Mouse (Mus musculus) left cerebral cortex, postnatal 36 days (tissue): Measurements from ENCODE around the gene Cyp2t4. TPM values are rescaled to one million over a fixed set of nuclear protein-coding genes. Genes with fewer than 3 reads are reported as not detected.

Experiments used
- microRNA-seq: library from miRNA; unstranded; fragments of <30 nt; microRNA quantifications from one replicate; pipeline ENCODE4 v1.2.0, GENCODE M21; 2022
- total RNA-seq, 2 experiments: library from RNA; stranded (reverse); gene quantifications; 2 replicates each; pipeline ENCODE4 v1.2.3; 2021

The Cyp2t4 gene
- total RNA-seq, 2 experiments from 2014 or later: not detected

Small RNA genes lying within 50 kb of the gene (microRNA-seq; reads per million reads assigned to microRNA genes)
- gene Mir1191 (not detected), gene Mir3101 (0.76 reads per million)

Other genes with a start within 250 kb of the Cyp2t4 start
- gene Cyp2a22, start 214.3 kb upstream of the Cyp2t4 start, total RNA-seq: not detected
- not detected for gene Cyp2a12, start 124.6 kb upstream of the Cyp2t4 start, total RNA-seq
- not detected for gene Cyp2f2, start 33.8 kb upstream of the Cyp2t4 start, total RNA-seq
- gene Egln2, start 13.1 kb downstream of the Cyp2t4 start, total RNA-seq: 10 to 100 TPM; 95.1 to 98.7 TPM
- 10 to 100 TPM; 91.5 to 96.5 TPM for gene Rab4b, start 25.2 kb downstream of the Cyp2t4 start, total RNA-seq
- gene Gm21983, start 27.4 kb downstream of the Cyp2t4 start, total RNA-seq: not detected
- 1 to 10 TPM; 1.2 to 1.9 TPM for gene Mia, start 27.4 kb downstream of the Cyp2t4 start, total RNA-seq
- gene BC024978, start 42.1 kb downstream of the Cyp2t4 start, total RNA-seq: 10 to 100 TPM; 20.6 TPM
- gene Snrpa, start 42.6 kb downstream of the Cyp2t4 start, total RNA-seq: 10 to 100 TPM; 78.4 to 80.5 TPM
- 1 to 10 TPM; 8.0 TPM for gene Itpkc, start 74.9 kb downstream of the Cyp2t4 start, total RNA-seq
- gene Coq8b, start 79.3 kb downstream of the Cyp2t4 start, total RNA-seq: 10 to 100 TPM; 33.2 to 41.9 TPM
- gene Numbl, start 104.7 kb downstream of the Cyp2t4 start, total RNA-seq: 100 to 1,000 TPM; 107 to 127 TPM
- 10 to 100 TPM; 36.3 to 50.7 TPM for gene Ltbp4, start 184.0 kb downstream of the Cyp2t4 start, total RNA-seq
- gene Shkbp1, start 202.3 kb downstream of the Cyp2t4 start, total RNA-seq: 10 to 100 TPM; 12.4 to 35.7 TPM
- gene Gm20479, start 203.7 kb downstream of the Cyp2t4 start, total RNA-seq: not detected